Mouse (Mus musculus) olfactory bulb, adult 2 months (tissue): ENCODE measurements around the gene Ankfn1.
A peak's percentile ranks its signal among the peaks of the same experiment; 100 is the strongest.

Source experiments
- CTCF ChIP-seq: fragments of 200-500 bp; IDR thresholded peaks from 2 replicates; pipeline ENCODE4 v1.5.1; 2012; ENCODE audit warnings: low read depth, mild to moderate bottlenecking, low read length, moderate library complexity; ENCODE audit not compliant: insufficient read depth
- POLR2A ChIP-seq: fragments of 200-500 bp; IDR thresholded peaks from 2 replicates; pipeline ENCODE4 v1.6.1; 2012; ENCODE audit warnings: mild to moderate bottlenecking, low read depth, low read length, moderate library complexity; ENCODE audit not compliant: insufficient read depth

DNA sequence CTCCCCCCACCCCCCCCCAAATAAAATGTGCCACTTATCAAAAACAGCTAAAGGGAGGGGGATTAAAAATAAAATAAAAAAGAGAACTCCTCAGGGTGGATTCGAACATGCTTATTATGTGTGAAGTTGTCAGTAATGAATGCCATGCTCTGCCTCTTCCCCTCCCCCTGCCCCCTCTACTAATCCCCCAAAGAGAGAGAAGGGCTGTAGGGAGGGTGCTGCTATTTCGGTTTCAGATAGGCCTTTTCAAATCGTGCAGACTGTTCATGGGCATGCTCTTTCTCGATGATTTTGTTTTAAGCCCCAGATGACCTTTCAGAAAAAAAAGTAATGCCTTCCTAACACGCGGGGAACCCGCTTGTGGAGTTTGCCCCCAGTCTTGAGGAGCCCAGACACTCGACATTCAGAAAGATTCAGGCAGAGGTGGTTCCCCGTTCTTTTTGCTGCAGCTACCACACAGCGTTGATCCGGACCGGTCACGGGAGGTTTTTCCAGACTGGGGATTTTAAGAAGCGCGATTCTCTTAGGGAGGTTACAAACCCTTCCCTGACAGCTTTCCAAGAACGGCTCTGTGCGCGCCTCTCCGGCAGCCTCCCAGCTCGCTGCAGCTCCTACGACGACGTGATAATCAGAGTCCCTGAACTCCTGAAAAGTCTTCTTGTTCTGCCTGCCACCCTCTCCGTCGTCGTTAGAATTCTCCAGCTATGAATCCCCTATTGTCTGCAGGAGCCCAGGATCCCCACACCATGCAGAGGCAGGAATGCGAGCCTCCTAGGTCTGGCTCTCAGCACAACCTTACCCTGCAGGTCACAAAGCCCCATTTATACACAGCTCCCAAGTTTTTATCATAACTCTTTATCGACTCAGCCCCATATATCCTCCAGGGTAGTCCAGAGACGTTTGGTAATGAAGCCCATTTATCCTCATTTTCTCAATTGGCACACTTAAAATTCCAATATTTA, 232.3 kb downstream of the Ankfn1 start:
- TF ChIP-seq CTCF (no peak), POLR2A (0 out of 2 replicates have a peak, but pooled peaks have one; percentile 25)
